ENCODE assay signal across 8 mouse cellular contexts in genomic region chrX:9519969-9520368, GRCm38 (mm10). TPM values are rescaled to one million over a fixed set of nuclear protein-coding genes. Genes with fewer than 3 reads are reported as not detected.
DNase-seq lines count a peak whose midpoint lies in the region; ATAC-seq and TF ChIP-seq lines count a peak whose summit lies in the region.
"Not testable (repeated sequence)": the region's sequence is repeated elsewhere in the genome, so short reads cannot be mapped to it uniquely, and the experiment has no call there.

No protein-coding gene starts in this region.

- H3K79me2 ChIP-seq in liver, adult 2 months (ENCODE audit: control insufficient read depth, insufficient read depth, low read length) = not testable (repeated sequence)

- H3K36me3 ChIP-seq in liver, adult 2 months (ENCODE audit: control insufficient read depth, insufficient read depth, low read length); midbrain, postnatal 0 days (ENCODE audit: insufficient read depth, low read length); splenic B cell, adult 2 months (ENCODE audit: control insufficient read depth, insufficient read depth, low read length, poor library complexity, severe bottlenecking): not testable (repeated sequence)

- not testable (repeated sequence) for H3K4me2 ChIP-seq in midbrain, postnatal 0 days (ENCODE audit: low read depth, low read length, poor library complexity, severe bottlenecking)

- H3K4me3 ChIP-seq in liver, adult 2 months (ENCODE audit: insufficient read depth, low read depth, low read length); midbrain, postnatal 0 days (ENCODE audit: low read depth, low read length): not testable (repeated sequence)

- H3K27ac ChIP-seq in liver, adult 2 months (replicated peaks; ENCODE audit: insufficient read depth, low read depth, low read length); midbrain, postnatal 0 days (ENCODE audit: low read depth, low read length): not testable (repeated sequence)

- H3K27me3 ChIP-seq in liver, adult 2 months (ENCODE audit: control insufficient read depth, insufficient read depth, low read length); midbrain, postnatal 0 days (ENCODE audit: insufficient read depth, low read length); splenic B cell, adult 2 months (ENCODE audit: control insufficient read depth, insufficient read depth, low read length, poor library complexity, severe bottlenecking): not testable (repeated sequence)

- not testable (repeated sequence) for ATAC-seq in midbrain, postnatal 0 days (ENCODE audit: low FRiP score)

- peak; percentile 49; the same call in 1 of the 2 replicates for TF ChIP-seq CTCF in brain, embryonic 14.5 days (IDR thresholded peaks at IDR 0.05; ENCODE audit: borderline replicate concordance, extremely low read depth, insufficient read depth, insufficient read length)
- TF ChIP-seq CTCF in liver, adult 2 months (IDR thresholded peaks at IDR 0.05; ENCODE audit: low read depth, low read length) = peak; percentile 62
- TF ChIP-seq CTCF in midbrain, postnatal 0 days (IDR thresholded peaks at IDR 0.05) = peak; percentile 66

- H3K9ac ChIP-seq in liver, adult 2 months (ENCODE audit: low read depth, low read length); midbrain, postnatal 0 days (replicated peaks; ENCODE audit: low read length, poor library complexity, severe bottlenecking): not testable (repeated sequence)

- H3K4me1 ChIP-seq in liver, adult 2 months (ENCODE audit: control insufficient read depth, insufficient read depth, low read length); midbrain, postnatal 0 days (ENCODE audit: insufficient read depth, low read length): not testable (repeated sequence)

- 19% methylated on average over 2 of the region's 2 CpGs for WGBS in liver, adult 2 months
- 19% methylated on average over 2 of the region's 2 CpGs for WGBS in midbrain, postnatal 0 days

- not testable (repeated sequence) for TF ChIP-seq POLR2A in brain, embryonic 14.5 days (IDR thresholded peaks at IDR 0.05; ENCODE audit: borderline replicate concordance, extremely low read depth, insufficient read depth, insufficient read length, poor library complexity, severe bottlenecking); liver, adult 2 months (IDR thresholded peaks at IDR 0.05; ENCODE audit: extremely low read depth, insufficient read depth, low read length)

- H3K9me3 ChIP-seq in midbrain, postnatal 0 days (ENCODE audit: low read length) = not testable (repeated sequence)

- peak; percentile 68 for DNase-seq in CD4-positive, CD25-positive, alpha-beta regulatory T cell, adult 2 months (ENCODE audit: low read depth, low spot score)
- peak; percentile 58 for DNase-seq in brain, embryonic 14.5 days (ENCODE audit: low read depth)
- DNase-seq in embryo, embryonic 9.5 days (ENCODE audit: extremely low spot score) = peak; percentile 25
- peak; percentile 33 to 36 for DNase-seq in heart, adult 18-20 months
- DNase-seq in kidney, adult 18-20 months = peak; percentile 27
- DNase-seq in liver, adult 2 months (ENCODE audit: extremely low read depth, low read depth, low spot score) = peak; percentile 14
- peak; percentile 31 for DNase-seq in midbrain, postnatal 0 days (ENCODE audit: low spot score)
- DNase-seq in splenic B cell, adult 2 months (ENCODE audit: low read depth, low spot score) = peak; percentile 77

RNA-seq across cellular contexts. Expression of gene Cybb, which starts 32.4 kb away (rescaled TPM):
- polyA plus RNA-seq in brain, embryonic 14.5 days (2012; rRNA removed) = 0.16 and 0.40 TPM in 2 replicates
- 10 to 100 TPM in 1 of 2 experiments, 1 to 10 TPM in 1; 5.4 to 11.8 TPM for total RNA-seq in heart, adult 18-20 months (2021)
- total RNA-seq in liver, adult 2 months (2014; rRNA removed) = 9.8 and 10.4 TPM in 2 replicates
- polyA plus RNA-seq in liver, adult 2 months (2012; rRNA removed) = 1.1 and 1.3 TPM in 2 replicates
- total RNA-seq in midbrain, postnatal 0 days (2014; rRNA removed) = 0.16 and 10.9 TPM in 2 replicates
- polyA plus RNA-seq in midbrain, postnatal 0 days (2015; fragmentation: Nextera tagmentation; extraction: Ambion mirVana) = 0.29 and 0.59 TPM in 2 replicates

RNA-seq across cellular contexts. Expression of gene H2al1o, which starts 52.2 kb away (rescaled TPM):
- not detected in 2 replicates for polyA plus RNA-seq in brain, embryonic 14.5 days (2012; rRNA removed)
- not detected for total RNA-seq in heart, adult 18-20 months (2021)
- total RNA-seq in liver, adult 2 months (2014; rRNA removed) = not detected in 2 replicates
- polyA plus RNA-seq in liver, adult 2 months (2012; rRNA removed) = not detected in 2 replicates
- total RNA-seq in midbrain, postnatal 0 days (2014; rRNA removed) = not detected in 2 replicates
- not detected in 2 replicates for polyA plus RNA-seq in midbrain, postnatal 0 days (2015; fragmentation: Nextera tagmentation; extraction: Ambion mirVana)

Comparison
In these comparisons a context has a peak if more than half of its experiments do, and no peak if none do; other contexts are left out.
1. DNase-seq: peak in every context shown above with its lines; median percentile 77 in splenic B cell, adult 2 months; 68 in CD4-positive, CD25-positive, alpha-beta regulatory T cell, adult 2 months; 58 in brain, embryonic 14.5 days; 34 in heart, adult 18-20 months; 31 in midbrain, postnatal 0 days; 27 in kidney, adult 18-20 months; 25 in embryo, embryonic 9.5 days; 14 in liver, adult 2 months.